In the genomic region with DNA sequence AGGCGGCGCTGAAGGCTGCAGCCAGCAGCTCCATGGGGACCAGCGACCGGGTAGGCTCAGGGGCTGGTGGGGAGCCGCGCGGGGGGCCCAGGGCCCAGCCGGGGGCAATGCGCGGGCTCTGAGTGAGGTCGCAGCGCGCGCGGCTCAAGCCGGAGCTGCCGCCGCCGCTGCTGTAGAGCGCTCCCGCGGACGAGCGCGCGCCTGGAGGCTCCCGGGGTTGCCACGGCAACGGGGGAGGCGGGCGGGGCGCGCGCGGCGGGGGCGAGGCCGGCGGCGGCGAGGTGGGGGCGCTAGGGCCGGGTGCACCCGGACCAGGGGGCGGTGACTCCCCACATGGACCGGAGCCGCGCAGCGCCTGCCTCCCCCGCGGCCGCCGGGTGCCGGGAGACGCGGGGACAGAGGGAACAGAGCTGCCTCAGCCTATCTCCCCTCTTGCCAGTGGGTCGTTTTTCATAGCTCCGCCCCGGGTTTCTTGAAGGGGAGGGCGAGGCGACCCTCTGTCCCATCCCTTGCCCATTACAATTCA, we compare ENCODE assay signal across 8 mouse cellular contexts. TPM values are rescaled to one million over a fixed set of nuclear protein-coding genes. Genes with fewer than 3 reads are reported as not detected.
DNase-seq lines count a peak whose midpoint lies in the region; ATAC-seq lines count a peak whose summit lies in the region.

No protein-coding gene starts in this region.

- peaks cover 83% of the 10 kb centered on the region for H3K27me3 ChIP-seq in megakaryocyte, embryonic 14.5 days (replicated peaks)
- H3K27me3 ChIP-seq in heart, embryonic 10.5 days (ENCODE audit: insufficient read depth, poor library complexity, severe bottlenecking): peaks cover 65% of the 10 kb centered on the region

- peaks cover 39% of the 10 kb centered on the region for H3K9me3 ChIP-seq in megakaryocyte, embryonic 14.5 days
- no peaks in the 10 kb centered on the region for H3K9me3 ChIP-seq in heart, embryonic 10.5 days

- 1% methylated on average over 53 of the region's 61 CpGs for WGBS in heart, embryonic 10.5 days

- H3K36me3 ChIP-seq in megakaryocyte, embryonic 14.5 days (replicated peaks; ENCODE audit: low read length): no peaks in the 10 kb centered on the region
- H3K36me3 ChIP-seq in heart, embryonic 10.5 days: no peaks in the 10 kb centered on the region

- peak overlapping the region; percentile 59 for H3K27ac ChIP-seq in heart, embryonic 10.5 days

- DNase-seq in cerebellum, adult 8-10 months: peak; percentile 46
- DNase-seq in heart, embryonic 10.5 days (ENCODE audit: low spot score): no peak
- DNase-seq in kidney, postnatal 25 days: peak; percentile 52 to 81
- peak; percentile 43 for DNase-seq in lung, postnatal 10 days
- DNase-seq in right cerebral cortex, adult 2 months (ENCODE audit: low spot score in 2 of 2): peak; percentile 65 to 69

- no peak for ATAC-seq in megakaryocyte, adult 5-6 weeks (ENCODE audit: poor library complexity, severe bottlenecking)
- no peak for ATAC-seq in monocyte, adult 5-6 weeks (replicated peaks; ENCODE audit: insufficient number of reproducible peaks, low FRiP score, low TSS enrichment, poor library complexity, severe bottlenecking)

- peaks cover 16% of the 10 kb centered on the region for H3K4me1 ChIP-seq in megakaryocyte, embryonic 14.5 days
- H3K4me1 ChIP-seq in heart, embryonic 10.5 days: peaks cover 17% of the 10 kb centered on the region

- peak overlapping the region; percentile 89 for H3K4me3 ChIP-seq in megakaryocyte, embryonic 14.5 days (replicated peaks)
- H3K4me3 ChIP-seq in heart, embryonic 10.5 days: peak overlapping the region; percentile 81

RNA-seq across cellular contexts. Expression of gene Neu2, which starts 0.5 kb away (rescaled TPM):
- polyA plus RNA-seq in megakaryocyte, embryonic 14.5 days (2012; ENCODE audit: insufficient read depth, low replicate concordance): not detected in 2 replicates
- not detected in 2 replicates for total RNA-seq in megakaryocyte, adult 5-6 weeks (2015)
- total RNA-seq in megakaryocyte, adult 5-6 weeks (2017): not detected in 2 replicates
- 0.18 TPM in 1 of 2 replicates, not detected in the other for polyA plus RNA-seq in heart, embryonic 10.5 days (2016; fragmentation: Nextera tagmentation; extraction: Ambion mirVana)
- total RNA-seq in monocyte, adult 5-6 weeks (2017): not detected in 3 replicates

RNA-seq across cellular contexts. Expression of gene Snorc, which starts 40.2 kb away (rescaled TPM):
- polyA plus RNA-seq in megakaryocyte, embryonic 14.5 days (2012; ENCODE audit: insufficient read depth, low replicate concordance): not detected in 2 replicates
- not detected in 2 replicates for total RNA-seq in megakaryocyte, adult 5-6 weeks (2015)
- total RNA-seq in megakaryocyte, adult 5-6 weeks (2017): not detected in 2 replicates
- polyA plus RNA-seq in heart, embryonic 10.5 days (2016; fragmentation: Nextera tagmentation; extraction: Ambion mirVana): not detected in 2 replicates
- not detected in 3 replicates for total RNA-seq in monocyte, adult 5-6 weeks (2017)
